Mouse (Mus musculus) E14TG2a.4 (cell line): ENCODE data around the gene Jade3.

Experiments used
- CTCF ChIP-seq: conservative IDR thresholded peaks from 2 replicates; pipeline ENCODE4 v1.5.1; 2014; ENCODE audit warnings: low read length
- NANOG ChIP-seq: IDR thresholded peaks from 2 replicates; pipeline ENCODE4 v1.6.1; 2014; ENCODE audit warnings: borderline replicate concordance, low read length, mixed read lengths
- POU5F1 ChIP-seq: IDR thresholded peaks from 2 replicates; pipeline ENCODE4 v1.6.1; 2014; ENCODE audit warnings: low read length, borderline replicate concordance

DNA sequence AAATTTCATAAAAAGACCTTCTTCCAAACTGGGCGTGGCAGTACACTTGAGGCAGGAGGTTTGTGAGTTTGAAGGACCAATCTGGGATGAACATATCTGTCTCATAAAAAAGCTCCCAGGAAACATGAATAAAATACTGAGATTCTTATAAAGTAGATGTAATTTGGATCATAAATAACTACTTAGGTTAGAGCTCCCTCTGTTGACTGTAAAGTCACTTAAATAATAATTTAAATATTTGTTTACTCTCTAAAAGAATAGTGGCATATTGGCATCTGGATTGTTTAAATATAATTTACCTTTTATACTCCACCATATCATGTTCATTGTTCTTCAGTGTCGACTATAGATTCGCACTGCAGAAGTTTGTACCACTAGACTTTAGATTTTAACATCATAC lies 72.2 kb downstream of the Jade3 start:
- TF ChIP-seq CTCF (no peak), NANOG (no peak), POU5F1 (no peak)
